Mouse (Mus musculus): ENCODE data around the gene Gipr.
"Not testable (repeated sequence)": the region's sequence is repeated elsewhere in the genome, so short reads cannot be mapped to it uniquely, and the experiment has no call there.

Gipr gene

DNA sequence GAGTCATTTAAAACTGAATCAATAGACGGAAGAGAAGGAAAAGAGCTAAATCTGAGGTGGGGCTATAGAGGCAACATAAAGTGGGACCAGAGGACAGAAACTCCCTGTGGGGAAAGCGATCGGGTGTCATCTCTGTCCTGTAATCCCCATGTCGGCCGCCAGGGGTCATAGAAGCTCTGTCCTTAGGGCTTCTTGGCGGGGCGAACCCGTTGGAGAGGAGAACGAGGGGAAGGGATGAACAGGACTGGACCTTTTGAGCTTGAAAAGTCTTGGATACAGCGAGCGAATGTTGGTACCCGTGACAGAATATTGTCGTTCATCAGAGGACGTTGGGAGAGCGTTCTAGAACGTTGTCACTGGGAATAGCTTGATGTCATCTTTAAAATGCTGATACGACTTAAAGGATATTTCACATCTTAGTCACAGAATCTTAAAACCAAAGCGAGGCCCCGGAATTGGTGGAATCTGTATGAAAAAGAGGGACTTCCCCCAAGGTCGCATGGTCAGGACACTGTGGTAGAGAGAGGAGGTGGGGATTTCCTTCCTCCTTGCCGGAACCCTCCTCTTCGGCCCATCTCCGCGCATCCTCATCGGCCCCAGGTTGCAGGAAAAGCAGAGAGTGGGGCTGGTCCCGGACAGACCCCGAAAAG, 12.6 kb upstream of the Gipr start:
- peak; percentile 90 to 92 for DNase-seq (ENCODE audit: low spot score in 2 of 2)

DNA sequence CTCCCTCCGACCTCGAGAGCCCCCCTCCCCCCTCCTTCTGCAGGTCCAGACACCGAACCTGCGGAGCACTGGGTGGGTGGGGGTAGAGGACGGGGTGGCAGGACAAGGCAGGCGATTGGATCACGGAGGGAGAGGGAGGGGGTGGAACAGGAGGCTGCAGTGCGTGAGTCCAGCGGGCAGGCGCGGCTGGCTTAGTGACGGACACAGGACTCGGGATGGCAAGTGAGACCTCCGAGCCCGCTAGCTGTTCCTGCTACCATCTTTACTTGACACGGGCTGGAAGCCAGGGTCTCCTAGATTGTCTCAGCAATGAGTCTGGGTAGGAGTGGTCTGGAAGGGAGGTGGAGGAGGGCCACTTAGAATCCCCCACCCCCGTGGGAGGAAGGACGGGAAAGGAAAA, 12.1 kb upstream of the Gipr start:
- peak in 1 of 2 experiments; percentile 52 for DNase-seq (ENCODE audit: low spot score in 2 of 2)

DNA sequence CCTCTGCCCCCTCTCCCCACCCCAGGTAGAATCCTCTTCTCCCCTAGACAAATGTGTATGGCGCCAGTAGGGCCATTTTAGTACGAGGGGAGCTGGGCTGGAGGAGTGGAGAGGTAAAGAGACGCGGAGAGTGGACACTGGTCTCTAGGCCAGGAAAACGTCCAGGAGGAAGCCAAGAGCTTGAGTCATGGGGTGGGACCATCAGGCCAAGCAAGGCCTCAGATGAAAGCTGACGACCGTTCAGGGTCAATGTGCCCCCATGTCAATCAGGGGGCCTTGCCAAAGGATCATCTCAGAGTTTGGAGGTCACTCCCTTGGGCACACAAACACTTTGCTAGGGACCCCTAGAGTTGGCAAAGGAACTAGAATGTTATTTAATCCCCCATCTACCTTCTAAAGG, 11.3 kb upstream of the Gipr start:
- DNase-seq (ENCODE audit: low spot score in 2 of 2): no peak

DNA sequence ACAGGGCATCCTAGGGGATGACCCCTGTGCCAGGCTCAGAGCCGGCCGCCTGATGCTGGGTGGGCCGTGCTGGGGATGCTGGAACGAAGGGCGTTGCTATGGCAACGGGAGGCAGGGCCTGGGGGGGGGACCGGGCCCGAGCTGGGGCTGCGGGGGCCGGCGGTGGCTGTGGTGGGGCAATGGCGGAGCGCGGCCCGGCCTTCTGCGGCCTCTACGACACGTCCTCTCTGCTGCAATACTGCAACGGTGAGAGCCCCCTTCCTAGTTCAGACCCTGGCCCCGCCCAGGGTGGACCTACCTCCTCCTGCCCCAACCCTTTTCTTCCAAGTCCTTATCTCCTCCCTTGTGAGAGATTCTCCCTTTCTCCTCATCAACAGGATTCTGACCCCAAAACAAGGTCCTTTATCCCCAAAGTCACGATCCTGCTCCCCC, 10.6 kb upstream of the Gipr start:
- no peak for DNase-seq (ENCODE audit: low spot score in 2 of 2)

DNA sequence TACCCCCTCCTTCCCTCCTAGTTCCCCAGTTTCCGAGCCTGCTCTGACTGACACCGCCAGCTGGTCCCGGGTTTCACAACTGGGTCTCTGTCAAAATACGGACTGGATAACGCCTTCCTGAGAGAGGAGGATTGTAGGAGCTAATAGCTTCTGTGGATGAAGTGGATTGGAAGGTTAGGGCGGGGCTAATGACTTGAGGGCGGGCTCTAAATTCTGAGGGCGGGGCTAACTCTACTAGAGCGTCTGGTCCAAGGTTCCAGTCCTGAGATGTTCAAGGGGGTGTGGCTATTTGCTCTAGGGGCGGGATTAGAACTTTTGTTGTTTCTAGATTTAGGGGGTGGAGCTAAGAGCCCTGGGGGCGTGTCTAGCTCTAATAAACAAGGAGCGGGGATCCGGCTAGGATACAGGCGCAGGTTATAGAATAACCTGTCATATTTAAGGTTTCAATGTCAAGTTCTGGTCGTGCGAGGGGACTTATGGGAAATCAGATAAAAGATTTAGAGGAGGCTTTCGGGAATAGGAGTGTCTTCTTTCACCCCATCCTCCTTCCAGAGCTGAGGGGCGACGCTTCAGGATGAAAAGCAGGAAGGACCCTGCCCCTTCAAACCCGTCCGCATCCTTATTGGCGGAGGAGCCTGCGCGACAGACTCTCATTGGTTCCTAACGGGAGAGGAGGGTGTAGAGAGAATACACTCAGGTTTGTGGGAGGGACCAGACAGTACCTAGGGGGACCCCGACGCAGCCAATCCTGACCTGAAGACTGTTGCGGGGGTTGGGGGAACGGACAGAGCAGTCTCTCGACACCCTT, 10.0 kb upstream of the Gipr start, which contains the start of gene Eml2:
TSS of gene Eml2 (plus strand) at position 714 of the 808 bp plus-strand sequence.
- DNase-seq (ENCODE audit: low spot score in 2 of 2): peak; percentile 84 to 86

DNA sequence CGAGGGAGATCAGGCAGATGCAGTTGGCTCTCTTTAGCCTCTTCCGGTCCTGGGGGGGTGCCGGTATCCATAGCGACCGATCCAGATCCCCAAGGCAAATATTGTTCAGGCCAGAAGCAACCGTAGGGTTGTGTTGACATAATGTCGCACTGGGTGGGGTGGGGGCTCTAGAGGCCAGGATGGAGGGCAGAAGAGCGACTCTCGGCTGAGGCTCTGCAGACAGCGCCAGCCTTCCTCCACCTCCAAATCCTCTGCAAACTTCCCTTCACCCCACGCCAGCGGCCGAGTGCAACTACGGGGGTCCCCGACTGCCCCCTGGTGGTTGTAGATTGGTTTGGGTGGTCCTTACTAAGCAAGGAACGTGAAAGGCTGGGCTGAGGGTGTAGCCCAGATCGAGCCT, 6.9 kb upstream of the Gipr start:
- DNase-seq (ENCODE audit: low spot score in 2 of 2): peak; percentile 86

DNA sequence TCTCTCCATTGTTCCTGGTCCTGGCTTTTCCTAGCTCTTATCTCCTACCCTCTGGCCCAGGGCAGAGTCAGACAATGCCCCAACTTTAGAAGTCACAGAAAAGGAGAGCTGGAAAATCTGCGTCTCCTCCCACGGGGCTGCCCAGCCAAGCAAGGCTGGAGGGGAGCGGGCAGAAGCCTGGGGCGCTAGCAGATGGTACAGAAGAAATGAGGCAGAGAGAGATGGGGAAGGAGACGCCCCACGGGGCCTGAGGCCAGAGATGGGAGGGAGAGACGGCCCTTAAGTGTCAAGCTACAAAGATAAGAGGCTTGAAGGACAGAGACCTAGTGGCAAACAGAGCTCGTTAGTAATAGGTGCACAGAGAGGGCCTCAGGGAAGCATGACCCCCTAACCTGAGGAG, 5.9 kb upstream of the Gipr start:
- DNase-seq (ENCODE audit: low spot score in 2 of 2): no peak

DNA sequence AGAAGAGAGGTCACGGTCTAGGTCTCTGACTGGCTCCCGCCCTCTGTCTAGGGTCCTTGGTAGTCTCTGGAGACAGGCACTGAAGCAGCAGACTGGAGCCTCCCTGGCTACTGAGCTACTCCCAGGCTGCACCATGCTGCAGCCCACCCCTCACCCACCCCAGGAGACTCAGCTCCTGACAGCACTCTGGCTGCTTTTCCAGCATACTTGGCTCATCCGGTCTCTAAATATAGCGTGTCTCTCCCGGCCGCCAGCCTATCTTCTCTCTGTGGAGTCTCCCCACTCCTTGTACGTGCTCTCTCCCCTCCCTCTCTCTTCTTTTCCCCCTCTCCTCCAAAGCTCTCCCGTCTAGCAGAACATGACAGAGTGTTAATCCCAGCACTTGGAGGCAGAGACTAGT, 4.2 kb upstream of the Gipr start:
- DNase-seq (ENCODE audit: low spot score in 2 of 2): peak in 1 of 2 experiments; percentile 64

DNA sequence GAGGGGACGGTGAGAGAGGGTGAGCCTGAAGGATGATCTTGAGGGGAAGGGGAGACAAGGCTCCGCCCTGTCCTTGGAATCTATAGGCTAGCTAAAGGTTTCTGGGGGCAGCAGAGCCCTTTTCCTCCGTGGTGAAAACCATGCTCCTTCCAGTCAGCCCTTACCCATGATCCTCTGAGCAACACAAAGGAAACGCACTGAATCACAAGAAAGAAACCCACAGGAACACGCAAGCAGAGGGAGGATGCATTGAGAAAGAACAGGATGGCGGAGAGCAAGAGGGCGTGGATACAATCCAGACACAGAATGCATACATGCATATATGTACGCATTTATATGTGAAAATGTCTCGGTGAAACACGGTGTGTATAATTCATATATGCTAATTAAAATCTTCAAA, 3.6 kb upstream of the Gipr start:
- no peak for DNase-seq (ENCODE audit: low spot score in 2 of 2)

DNA sequence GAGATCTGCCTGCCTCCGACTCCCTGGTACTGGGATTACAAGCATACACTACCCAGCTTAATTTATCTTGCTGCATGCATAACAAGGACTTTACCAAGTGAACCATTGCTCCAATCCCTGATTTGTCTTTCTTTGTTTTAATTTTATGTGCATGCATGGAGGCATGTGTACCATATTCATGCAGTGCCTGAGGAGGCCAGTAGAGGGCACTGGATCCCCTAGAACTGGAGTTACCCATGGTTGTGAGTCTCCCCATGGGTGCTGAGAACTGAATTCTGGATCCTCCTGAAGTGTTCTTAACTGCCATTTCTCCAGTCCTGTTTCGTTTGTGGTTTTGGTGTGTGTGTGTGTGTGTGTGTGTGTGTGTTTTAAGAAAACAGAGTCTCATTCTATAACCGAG, 1.1 kb upstream of the Gipr start:
- no peak for DNase-seq (ENCODE audit: low spot score in 2 of 2)

DNA sequence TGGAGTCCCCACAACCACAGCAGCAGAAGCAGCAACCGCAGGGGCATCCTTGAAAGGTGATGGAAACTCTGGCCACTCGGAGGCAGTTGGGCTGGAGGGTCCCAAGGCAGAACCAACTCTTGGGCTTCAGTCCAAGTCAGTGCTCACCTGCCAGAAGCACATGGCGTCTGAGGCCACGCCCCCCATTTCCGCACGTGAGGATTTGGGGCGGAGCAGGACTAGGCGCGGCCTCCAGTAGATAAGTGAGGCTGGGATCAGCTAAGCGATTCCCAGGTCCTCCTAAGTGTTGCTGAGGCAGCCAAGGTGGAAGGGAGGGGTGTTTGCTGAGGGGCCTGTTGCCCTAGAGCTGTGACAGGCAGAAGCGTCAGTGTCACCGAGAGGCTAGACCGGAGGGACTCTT, 949 bp downstream of the Gipr start:
- DNase-seq (ENCODE audit: low spot score in 2 of 2): no peak

DNA sequence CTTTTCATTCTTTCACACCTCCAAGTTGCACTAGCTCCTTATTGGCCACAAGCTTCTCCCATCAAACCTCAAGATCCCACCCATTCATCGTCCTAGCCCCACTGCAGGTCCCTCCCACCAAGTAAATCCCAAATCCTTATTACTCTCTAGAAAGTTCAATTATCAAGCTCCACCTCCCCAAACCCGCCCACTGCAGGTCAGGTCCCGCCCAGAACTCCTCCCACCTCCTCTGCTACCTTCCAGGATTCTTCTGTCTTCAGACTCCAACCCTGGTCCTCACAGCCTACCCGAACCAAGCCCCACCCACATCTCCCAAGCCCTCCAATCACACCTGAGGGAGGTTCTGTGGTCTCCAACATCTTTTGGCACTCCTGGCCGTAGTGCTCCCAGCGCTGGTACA, 1.7 kb downstream of the Gipr start:
- DNase-seq (ENCODE audit: low spot score in 2 of 2): no peak

DNA sequence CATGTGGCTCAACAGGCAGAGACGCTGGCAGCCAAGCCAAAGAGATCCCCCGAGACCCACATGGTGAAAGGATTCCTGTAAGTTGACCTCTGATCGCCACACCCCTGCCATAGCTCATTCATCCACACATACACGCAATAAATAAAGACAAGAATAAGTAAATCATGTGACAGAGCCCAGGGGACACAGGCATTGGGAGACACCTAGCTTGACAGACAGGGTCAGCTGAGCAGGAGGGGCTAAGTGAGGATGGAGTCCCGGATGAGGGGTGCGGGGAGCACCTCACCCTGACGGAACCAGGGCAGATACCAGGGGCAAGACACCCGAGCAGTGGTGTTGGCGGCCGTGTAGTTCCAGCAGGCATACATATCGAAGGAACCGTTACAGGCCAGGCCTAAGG, 2.2 kb downstream of the Gipr start:
- DNase-seq (ENCODE audit: low spot score in 2 of 2): no peak

DNA sequence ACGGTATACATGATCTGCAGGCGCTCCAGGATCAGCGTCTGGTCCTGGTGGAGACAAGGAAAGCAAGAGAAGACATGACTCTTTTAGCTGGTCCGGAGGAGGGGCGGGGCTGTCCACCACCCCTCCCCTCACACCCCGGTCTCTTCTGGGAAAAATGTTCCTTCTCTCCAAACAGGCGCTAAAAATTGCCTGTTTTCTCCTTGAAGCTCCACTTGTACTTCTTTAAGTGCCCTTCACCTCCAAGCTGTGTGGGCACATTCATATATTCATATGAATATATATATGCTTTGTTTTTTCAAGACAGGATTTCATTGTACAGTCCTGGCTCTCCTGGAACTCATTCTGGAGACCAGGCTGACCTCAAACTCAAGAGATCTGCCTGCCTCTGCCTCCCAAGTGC, 3.0 kb downstream of the Gipr start:
- no peak for DNase-seq (ENCODE audit: low spot score in 2 of 2)

DNA sequence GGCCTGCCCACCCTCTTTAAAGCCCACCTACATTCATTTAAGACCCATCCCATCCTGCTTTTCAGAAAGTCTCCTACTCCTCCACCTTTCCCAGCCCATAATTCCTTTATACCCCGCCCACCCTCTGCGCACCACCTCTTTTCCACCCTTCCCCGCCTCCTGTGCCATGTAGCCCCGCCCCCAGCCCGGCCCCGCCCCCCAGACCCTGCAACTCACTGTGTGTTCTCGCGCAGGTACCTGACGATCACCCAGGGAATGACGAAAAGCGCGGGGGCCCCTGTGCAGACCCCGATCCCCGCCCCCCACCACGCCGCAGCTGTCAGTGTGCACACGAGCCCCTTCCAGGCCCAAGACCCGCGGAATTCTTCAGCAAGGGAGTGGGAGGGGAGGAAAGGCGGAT, 5.8 kb downstream of the Gipr start:
- no peak for DNase-seq (ENCODE audit: low spot score in 2 of 2)

DNA sequence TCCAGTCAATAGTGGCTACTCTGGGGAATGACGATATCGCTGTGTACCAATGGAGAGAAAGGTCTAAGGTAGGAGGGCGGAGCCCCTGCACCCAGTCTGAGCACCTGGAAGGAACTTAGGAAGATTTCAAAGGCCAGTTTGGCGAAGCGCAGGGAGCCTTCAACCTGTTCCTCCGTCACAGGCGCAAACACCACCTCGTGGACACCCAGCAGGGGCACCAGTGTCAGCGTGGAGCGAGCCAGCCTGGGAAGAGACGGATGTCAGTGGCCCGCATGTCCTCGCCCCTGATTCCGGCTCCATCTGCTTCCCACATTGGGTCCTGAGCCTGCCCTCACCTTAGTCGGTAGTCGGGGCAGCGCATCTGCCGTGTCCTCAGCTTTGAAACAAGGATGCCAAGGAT, 6.5 kb downstream of the Gipr start:
- no peak for DNase-seq (ENCODE audit: low spot score in 2 of 2)

DNA sequence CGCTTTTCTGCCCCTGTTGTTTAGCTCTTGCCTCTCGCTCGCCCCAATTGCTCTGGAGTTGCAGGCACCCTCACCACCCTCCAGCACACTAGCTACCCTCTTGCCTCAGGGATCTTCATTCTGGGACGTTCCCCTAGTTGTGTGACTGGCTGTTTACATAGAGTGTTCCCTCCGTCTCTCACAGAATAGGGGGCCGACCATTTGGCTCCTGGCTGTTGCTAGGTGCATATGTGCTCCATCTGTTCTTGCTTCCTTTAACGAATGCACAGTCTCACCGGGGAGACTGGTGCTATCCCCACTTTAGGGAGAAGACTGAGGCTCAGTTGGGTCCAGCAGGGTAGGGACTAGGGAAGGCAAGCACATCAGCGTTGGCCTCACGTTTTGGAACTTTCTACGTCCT, 7.3 kb downstream of the Gipr start:
- no peak for DNase-seq (ENCODE audit: low spot score in 2 of 2)

DNA sequence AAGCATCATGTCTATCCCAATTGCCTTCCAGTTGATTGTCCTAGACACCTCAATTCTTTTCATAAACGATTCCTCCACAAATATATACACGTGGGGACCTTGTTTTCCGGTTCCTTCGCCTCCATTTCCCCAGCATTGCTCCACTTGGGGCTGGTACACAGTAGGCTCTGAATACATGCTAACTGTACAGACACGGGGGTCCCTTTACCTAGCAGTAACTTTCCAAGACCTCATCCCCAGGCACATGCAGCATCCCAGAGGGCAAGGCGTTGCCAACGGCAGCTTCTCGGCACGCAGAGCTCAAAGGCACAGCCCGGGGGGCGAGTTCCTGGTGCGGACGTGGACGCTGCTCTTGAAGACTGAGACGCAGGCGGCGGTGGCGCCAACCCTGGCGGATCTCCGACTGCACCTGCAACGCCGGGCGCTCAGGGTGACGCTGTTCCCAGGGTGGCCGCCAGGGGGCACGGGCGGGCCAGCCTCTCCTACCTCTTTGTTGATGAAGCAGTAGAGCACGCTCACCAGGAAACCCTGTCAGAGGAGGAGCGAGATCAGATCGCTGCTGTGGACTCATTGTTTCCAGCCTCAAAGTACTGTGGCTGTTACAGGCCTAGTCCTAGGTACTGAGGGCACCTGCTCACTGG, 8.6 kb downstream of the Gipr start:
- DNase-seq (ENCODE audit: low spot score in 2 of 2): peak; percentile 95

DNA sequence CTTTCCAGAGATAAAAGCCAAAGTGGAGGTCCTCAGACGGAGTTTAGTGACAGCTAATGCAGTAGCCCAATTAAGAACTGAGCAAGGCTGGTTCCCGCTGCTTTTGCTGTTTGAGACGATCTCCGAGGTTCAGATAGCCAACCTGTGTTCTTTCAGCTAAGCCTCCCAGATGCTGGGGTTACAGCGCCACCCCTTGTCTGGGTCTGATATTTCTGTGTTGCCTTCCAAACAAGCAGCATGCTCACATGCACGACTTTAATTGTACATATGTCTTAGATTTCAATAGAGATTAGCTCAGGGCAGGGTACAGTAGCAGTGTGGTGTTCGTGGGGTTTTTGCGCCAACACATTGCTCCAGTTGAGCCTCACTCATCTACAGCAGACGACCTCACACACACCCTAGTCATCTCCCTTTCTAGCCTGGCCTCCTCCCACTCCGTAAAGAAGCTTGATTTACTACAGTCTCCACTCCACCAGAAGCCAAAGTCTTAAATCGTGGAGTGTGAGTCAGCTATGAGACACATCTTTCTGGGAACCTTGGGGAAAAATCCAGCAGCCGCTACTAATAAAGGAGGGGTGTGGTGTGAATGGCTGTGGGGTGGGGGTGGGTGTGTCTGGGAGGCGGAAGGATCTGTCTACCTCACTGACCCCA, 10.0 kb downstream of the Gipr start:
- no peak for DNase-seq (ENCODE audit: low spot score in 2 of 2)

DNA sequence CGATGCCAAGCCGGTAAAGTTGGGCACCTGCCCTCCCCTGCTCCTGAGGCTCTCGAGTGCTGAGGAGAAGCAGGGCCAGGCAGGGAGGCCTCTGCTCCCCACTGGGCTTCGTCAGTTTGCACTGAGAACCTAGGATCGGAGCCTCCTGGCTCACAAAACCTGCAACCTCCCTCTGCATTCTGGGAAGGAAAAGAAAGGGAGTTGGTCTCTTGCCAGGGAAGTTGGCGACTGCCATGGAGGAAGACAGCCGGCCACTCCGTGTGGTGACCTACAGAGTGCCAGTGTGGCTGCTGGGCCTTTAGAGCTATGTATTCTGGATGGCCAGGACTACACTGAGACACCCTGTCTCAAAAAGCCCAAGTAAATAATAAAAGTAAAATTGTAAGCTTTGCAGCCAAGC, 11.1 kb downstream of the Gipr start:
- no peak for DNase-seq (ENCODE audit: low spot score in 2 of 2)

DNA sequence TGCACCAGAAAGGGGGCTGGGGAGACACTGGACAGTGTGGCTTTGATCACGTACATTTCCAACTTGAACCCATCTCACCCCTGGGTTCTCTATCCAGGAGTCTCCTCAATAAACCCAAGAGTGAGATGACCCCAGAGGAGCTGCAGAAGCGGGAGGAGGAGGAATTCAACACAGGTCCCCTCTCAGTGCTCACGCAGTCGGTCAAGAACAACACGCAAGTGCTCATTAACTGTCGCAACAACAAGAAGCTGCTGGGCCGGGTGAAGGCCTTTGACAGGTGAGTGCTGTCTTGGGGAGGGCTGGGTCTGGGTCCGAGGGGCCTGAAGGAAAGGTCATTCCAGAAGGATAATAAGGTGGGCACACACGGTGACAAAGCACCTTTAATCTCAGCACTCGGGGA, 14.8 kb downstream of the Gipr start:
- DNase-seq (ENCODE audit: low spot score in 2 of 2): not testable (repeated sequence)

DNA sequence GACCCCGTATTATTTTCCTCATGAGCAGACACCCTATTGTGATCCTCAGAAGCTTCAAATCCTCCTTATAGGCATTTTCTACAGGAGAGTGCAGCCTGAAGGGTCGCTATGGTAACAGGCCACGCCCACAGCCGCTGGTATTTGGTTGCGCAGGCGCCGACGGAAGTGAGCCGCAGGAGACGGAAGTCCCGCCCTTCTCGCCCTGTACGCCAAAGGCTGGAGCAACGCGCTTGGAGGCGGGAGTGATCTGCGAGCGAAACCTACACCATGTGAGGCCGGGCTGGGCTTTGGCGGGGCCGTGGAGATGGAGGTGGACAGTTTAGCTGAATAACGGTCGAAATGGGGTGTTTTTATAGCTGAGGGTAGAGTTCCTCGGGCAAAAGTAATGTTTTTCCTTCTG, 16.3 kb downstream of the Gipr start, which contains the start of gene Snrpd2:
TSS of gene Snrpd2 (plus strand) at position 97 of the 400 bp plus-strand sequence.
- DNase-seq (ENCODE audit: low spot score in 2 of 2): peak; percentile 95 to 98

Measured in right cerebral cortex, adult 2 months (tissue).